Comparison of ENCODE assay signal across 8 mouse cellular contexts in genomic region chr6:129423734-129424072, GRCm38 (mm10). TPM values are rescaled to one million over a fixed set of nuclear protein-coding genes. Genes with fewer than 3 reads are reported as not detected.
DNase-seq lines count a peak whose midpoint lies in the region; ATAC-seq lines count a peak whose summit lies in the region.

No protein-coding gene starts in this region.

- no peaks in the 10 kb centered on the region for H3K9me3 ChIP-seq in forebrain, embryonic 11.5 days (ENCODE audit: control insufficient read depth, low read length)
- H3K9me3 ChIP-seq in liver, embryonic 15.5 days (replicated peaks), result no peaks in the 10 kb centered on the region
- H3K9me3 ChIP-seq in neural tube, embryonic 14.5 days (ENCODE audit: control insufficient read depth, low read length), result no peaks in the 10 kb centered on the region

- 26% methylated on average over 1 of the region's 1 CpGs for WGBS in forebrain, embryonic 11.5 days
- 11% methylated on average over 1 of the region's 1 CpGs for WGBS in liver, embryonic 15.5 days (ENCODE audit: insufficient replicate concordance)
- 8% methylated on average over 1 of the region's 1 CpGs for WGBS in neural tube, embryonic 14.5 days

- no peak overlapping the region for H3K4me3 ChIP-seq in forebrain, embryonic 11.5 days (ENCODE audit: low read depth, low read length)
- H3K4me3 ChIP-seq in liver, embryonic 15.5 days (replicated peaks), result no peak overlapping the region
- H3K4me3 ChIP-seq in neural tube, embryonic 14.5 days (ENCODE audit: low read depth, low read length), result no peak overlapping the region

- DNase-seq in c-Kit-negative CD71-positive TER-119-positive erythroid progenitor cells, embryonic 14.5 days (ENCODE audit: low read depth, low spot score), result peak; percentile 16
- peak; percentile 86 for DNase-seq in forebrain, embryonic 11.5 days (ENCODE audit: low spot score)
- peak; percentile 88 to 92 for DNase-seq in heart, postnatal 10 days
- DNase-seq in kidney, postnatal 4 days, result peak; percentile 84 to 86
- peak; percentile 85 for DNase-seq in testis, postnatal 10 days (ENCODE audit: low spot score)

- intact Hi-C loops in heart, postnatal 10 days (cut with DNase I), result no loop called here

- no peak overlapping the region for H3K27ac ChIP-seq in forebrain, embryonic 11.5 days (ENCODE audit: low read depth, low read length)
- H3K27ac ChIP-seq in liver, embryonic 15.5 days (replicated peaks), result no peak overlapping the region
- H3K27ac ChIP-seq in neural tube, embryonic 14.5 days (ENCODE audit: low read depth, low read length), result no peak overlapping the region

- H3K9ac ChIP-seq in forebrain, embryonic 11.5 days (ENCODE audit: low read length), result no peak overlapping the region
- no peak overlapping the region for H3K9ac ChIP-seq in liver, embryonic 15.5 days
- no peak overlapping the region for H3K9ac ChIP-seq in neural tube, embryonic 14.5 days (replicated peaks; ENCODE audit: low read depth, low read length)

- H3K27me3 ChIP-seq in forebrain, embryonic 11.5 days (ENCODE audit: control insufficient read depth, insufficient read depth, low read length), result no peaks in the 10 kb centered on the region
- H3K27me3 ChIP-seq in liver, embryonic 15.5 days, result no peaks in the 10 kb centered on the region
- H3K27me3 ChIP-seq in neural tube, embryonic 14.5 days (ENCODE audit: control insufficient read depth, insufficient read depth, low read length), result no peaks in the 10 kb centered on the region

- H3K36me3 ChIP-seq in forebrain, embryonic 11.5 days (ENCODE audit: control insufficient read depth, insufficient read depth, low read length), result no peaks in the 10 kb centered on the region
- H3K36me3 ChIP-seq in liver, embryonic 15.5 days (replicated peaks), result no peaks in the 10 kb centered on the region
- no peaks in the 10 kb centered on the region for H3K36me3 ChIP-seq in neural tube, embryonic 14.5 days (ENCODE audit: control insufficient read depth, insufficient read depth, low read length)

- H3K4me1 ChIP-seq in forebrain, embryonic 11.5 days (replicated peaks; ENCODE audit: control insufficient read depth, insufficient read depth, low read length), result no peaks in the 10 kb centered on the region
- 0 out of 2 replicates have a peak, but pooled peaks cover 7% of the 10 kb centered on the region for H3K4me1 ChIP-seq in liver, embryonic 15.5 days (replicated peaks)
- H3K4me1 ChIP-seq in neural tube, embryonic 14.5 days (ENCODE audit: control insufficient read depth, insufficient read depth, low read length), result no peaks in the 10 kb centered on the region

- peak; percentile 69 for ATAC-seq in CD4-positive, CD25-positive, alpha-beta regulatory T cell, adult 4 months
- ATAC-seq in forebrain, embryonic 11.5 days (replicated peaks; ENCODE audit: low FRiP score), result peak; percentile 88
- ATAC-seq in liver, embryonic 15.5 days (ENCODE audit: insufficient read depth), result peak; percentile 55; the same call in 1 of the 2 replicates
- ATAC-seq in neural tube, embryonic 14.5 days (ENCODE audit: low read depth), result peak; percentile 86

- no peak overlapping the region for H3K4me2 ChIP-seq in forebrain, embryonic 11.5 days (ENCODE audit: low read depth, low read length, severe bottlenecking)
- H3K4me2 ChIP-seq in liver, embryonic 15.5 days, result no peak overlapping the region
- no peak overlapping the region for H3K4me2 ChIP-seq in neural tube, embryonic 14.5 days (ENCODE audit: low read depth, low read length)

RNA-seq across cellular contexts. Expression of gene Clec9a, which starts 15.0 kb away (rescaled TPM):
- polyA plus RNA-seq in CD4-positive, CD25-positive, alpha-beta regulatory T cell, adult 4 months (2017; shearing (Covaris generic)), result not detected
- 0.33 and 0.51 TPM in 2 replicates for polyA plus RNA-seq in forebrain, embryonic 11.5 days (2014; fragmentation: Nextera tagmentation; extraction: Ambion mirVana)
- under 1 TPM; 0.19 to 0.47 TPM for total RNA-seq in heart, postnatal 10 days (2021)
- 0.22 and 0.25 TPM in 2 replicates for polyA plus RNA-seq in liver, embryonic 15.5 days (2015; fragmentation: Nextera tagmentation; extraction: Ambion mirVana)
- polyA plus RNA-seq in neural tube, embryonic 14.5 days (2014; fragmentation: Nextera tagmentation; extraction: Ambion mirVana), result 0.10 and 0.17 TPM in 2 replicates

RNA-seq across cellular contexts. Expression of gene Clec1b, which starts 26.6 kb away (rescaled TPM):
- polyA plus RNA-seq in CD4-positive, CD25-positive, alpha-beta regulatory T cell, adult 4 months (2017; shearing (Covaris generic)), result under 1 TPM in 1 of 2 experiments, not detected in 1; 0.56 TPM
- 7.5 and 12.3 TPM in 2 replicates for polyA plus RNA-seq in forebrain, embryonic 11.5 days (2014; fragmentation: Nextera tagmentation; extraction: Ambion mirVana)
- total RNA-seq in heart, postnatal 10 days (2021), result 1 to 10 TPM in 1 of 2 experiments, under 1 TPM in 1; 0.97 to 1.4 TPM
- 23.6 and 27.2 TPM in 2 replicates for polyA plus RNA-seq in liver, embryonic 15.5 days (2015; fragmentation: Nextera tagmentation; extraction: Ambion mirVana)
- 0.54 and 0.88 TPM in 2 replicates for polyA plus RNA-seq in neural tube, embryonic 14.5 days (2014; fragmentation: Nextera tagmentation; extraction: Ambion mirVana)

RNA-seq across cellular contexts. Expression of gene Clec1a, which starts 28.1 kb away (rescaled TPM):
- not detected for polyA plus RNA-seq in CD4-positive, CD25-positive, alpha-beta regulatory T cell, adult 4 months (2017; shearing (Covaris generic))
- 0.65 and 0.75 TPM in 2 replicates for polyA plus RNA-seq in forebrain, embryonic 11.5 days (2014; fragmentation: Nextera tagmentation; extraction: Ambion mirVana)
- 10 to 100 TPM; 16.3 to 16.7 TPM for total RNA-seq in heart, postnatal 10 days (2021)
- 0.40 and 0.41 TPM in 2 replicates for polyA plus RNA-seq in liver, embryonic 15.5 days (2015; fragmentation: Nextera tagmentation; extraction: Ambion mirVana)
- 0.87 and 1.6 TPM in 2 replicates for polyA plus RNA-seq in neural tube, embryonic 14.5 days (2014; fragmentation: Nextera tagmentation; extraction: Ambion mirVana)

RNA-seq across cellular contexts. Expression of gene Clec12b, which starts 38.0 kb away (rescaled TPM):
- polyA plus RNA-seq in CD4-positive, CD25-positive, alpha-beta regulatory T cell, adult 4 months (2017; shearing (Covaris generic)), result not detected
- not detected in 2 replicates for polyA plus RNA-seq in forebrain, embryonic 11.5 days (2014; fragmentation: Nextera tagmentation; extraction: Ambion mirVana)
- total RNA-seq in heart, postnatal 10 days (2021), result not detected
- 0.06 and 0.08 TPM in 2 replicates for polyA plus RNA-seq in liver, embryonic 15.5 days (2015; fragmentation: Nextera tagmentation; extraction: Ambion mirVana)
- 0.17 and 0.27 TPM in 2 replicates for polyA plus RNA-seq in neural tube, embryonic 14.5 days (2014; fragmentation: Nextera tagmentation; extraction: Ambion mirVana)

Comparison
In these comparisons a context has a peak if more than half of its experiments do, and no peak if none do; other contexts are left out.
1. DNase-seq: peak in every context shown above with its lines; median percentile 90 in heart, postnatal 10 days; 86 in forebrain, embryonic 11.5 days; 85 in kidney, postnatal 4 days; 85 in testis, postnatal 10 days; 16 in c-Kit-negative CD71-positive TER-119-positive erythroid progenitor cells, embryonic 14.5 days.